Mouse (Mus musculus): ENCODE results near the gene Phkb. TPM values are rescaled to one million over a fixed set of nuclear protein-coding genes. Genes with fewer than 3 reads are reported as not detected.
"Not testable (repeated sequence)": the region's sequence is repeated elsewhere in the genome, so short reads cannot be mapped to it uniquely, and the experiment has no call there.

The Phkb gene
- polyA plus RNA-seq (2012; rRNA removed) (3.1 and 4.7 TPM in 2 replicates), polyA plus RNA-seq (2014; fragmentation: Nextera tagmentation; extraction: Ambion mirVana) (10.7 and 13.3 TPM in 2 replicates)

DNA sequence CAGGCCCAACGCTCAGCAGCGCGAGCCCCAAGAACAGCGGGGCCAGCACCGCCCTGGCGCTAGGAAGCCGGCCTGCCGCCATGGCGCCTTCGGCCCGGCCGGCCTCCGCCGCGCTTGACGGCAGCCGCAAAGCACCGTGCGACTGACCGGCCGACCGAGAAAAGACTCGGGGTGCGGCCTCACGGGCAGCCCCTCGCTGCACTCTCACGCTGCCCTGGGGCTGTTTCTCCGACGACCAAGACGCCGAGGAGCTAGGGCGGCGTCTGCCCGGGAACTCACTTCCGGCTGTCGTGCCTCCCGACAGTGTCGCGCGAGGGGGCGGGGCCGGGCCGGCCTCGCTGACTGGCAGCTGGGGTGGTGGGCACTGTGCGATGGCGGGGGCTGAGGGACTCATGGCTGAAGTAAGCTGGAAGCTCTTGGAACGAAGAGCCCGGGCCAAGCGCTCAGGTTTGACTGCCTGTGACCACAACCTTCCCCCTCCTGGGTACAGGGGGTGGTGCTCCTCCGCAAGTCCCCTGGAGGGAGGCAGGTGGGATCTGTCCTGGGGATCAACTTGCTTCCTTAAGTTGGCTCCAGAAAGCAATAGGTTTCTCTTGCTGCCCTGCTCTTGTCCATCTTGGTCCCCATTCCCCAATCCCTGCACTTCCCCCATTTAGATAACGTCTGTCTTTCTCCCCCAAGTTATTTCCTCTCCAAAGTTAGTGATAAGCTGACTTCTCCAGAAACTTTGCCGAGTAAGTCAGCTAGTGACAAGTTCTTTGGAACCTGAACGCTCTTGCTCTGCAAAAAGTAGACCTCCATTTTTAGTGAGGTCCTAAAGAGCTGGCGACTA, at the start of gene Phkb, which contains the start of gene Itfg1:
Gene Phkb, plus strand, starts transcription at position 303 of the 832 bp plus-strand sequence.
Gene Itfg1, minus strand, starts transcription at position 265 of the 832 bp plus-strand sequence.
- no peaks in the 10 kb centered on the region for H3K9me3 ChIP-seq (ENCODE audit: control insufficient read depth, low read length)
- peak within 1 kb of the TSS; percentile 68 for H3K27ac ChIP-seq
- peak within 1 kb of the TSS; percentile 93 for H3K9ac ChIP-seq (replicated peaks)
- ATAC-seq (ENCODE audit: insufficient read depth) (peak; percentile 93), DNase-seq (ENCODE audit: low read depth in 3 of 3, low spot score in 3 of 3) (peak; percentile 67 to 74 (median 69))
- no peaks in the 10 kb centered on the region for H3K27me3 ChIP-seq (ENCODE audit: control insufficient read depth, insufficient read depth, low read length)
- H3K4me1 ChIP-seq (replicated peaks; ENCODE audit: control insufficient read depth in 2 of 2, insufficient read depth in 2 of 2, low read length in 1 of 2) = peaks cover 4 to 9% of the 10 kb centered on the region in 2 experiments
- 0 out of 2 replicates have a peak, but pooled peaks have one; percentile 9 for TF ChIP-seq CTCF (IDR thresholded peaks at IDR 0.05; ENCODE audit: low read depth)
- no peak for TF ChIP-seq EP300 (IDR thresholded peaks at IDR 0.05; ENCODE audit: low read depth)
- H3K4me3 ChIP-seq (ENCODE audit: insufficient read depth in 1 of 2, low read depth in 2 of 2, low read length in 2 of 2) = peak within 1 kb of the TSS; percentile 79 to 97
- H3K4me2 ChIP-seq (ENCODE audit: low read depth) = peak within 1 kb of the TSS; percentile 82
- no peaks in the 10 kb centered on the region; the same call in 1 of the 2 replicates for H3K36me3 ChIP-seq (replicated peaks; ENCODE audit: control insufficient read depth, insufficient read depth, low read depth)
- WGBS (ENCODE audit: insufficient replicate concordance) = under 1% methylated on average over 54 of the region's 54 CpGs

DNA sequence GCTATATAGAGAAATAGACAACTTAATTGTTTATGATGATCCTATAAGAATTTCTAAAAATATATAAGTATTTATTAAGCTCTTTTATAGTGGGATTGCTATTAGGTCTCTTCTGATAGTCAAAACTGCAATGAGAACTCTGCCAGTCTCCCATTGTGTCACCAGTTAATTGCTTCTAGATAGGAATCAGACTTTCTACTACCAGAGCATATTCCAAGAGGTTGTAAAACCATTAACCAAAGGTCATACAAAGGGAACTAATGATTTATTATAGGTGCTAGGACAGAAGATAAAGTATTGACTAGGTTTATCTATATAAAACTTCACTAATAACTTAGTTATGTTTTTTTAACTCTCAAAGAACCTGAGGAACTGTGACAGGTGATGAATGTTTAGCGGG, 44.4 kb upstream of the Phkb start:
- H3K9me3 ChIP-seq (ENCODE audit: control insufficient read depth, low read length); H3K4me3 ChIP-seq (ENCODE audit: insufficient read depth in 1 of 2, low read depth in 2 of 2, low read length in 2 of 2); H3K4me1 ChIP-seq (replicated peaks; ENCODE audit: control insufficient read depth in 2 of 2, insufficient read depth in 2 of 2, low read length in 1 of 2); H3K27me3 ChIP-seq (ENCODE audit: control insufficient read depth, insufficient read depth, low read length); ATAC-seq (ENCODE audit: insufficient read depth); H3K36me3 ChIP-seq (replicated peaks; ENCODE audit: control insufficient read depth, insufficient read depth, low read depth); H3K9ac ChIP-seq (replicated peaks); H3K4me2 ChIP-seq (ENCODE audit: low read depth); DNase-seq (ENCODE audit: low read depth in 3 of 3, low spot score in 3 of 3); H3K27ac ChIP-seq: not testable (repeated sequence)
- WGBS (ENCODE audit: insufficient replicate concordance) = 90% methylated on average over 1 of the region's 1 CpGs

DNA sequence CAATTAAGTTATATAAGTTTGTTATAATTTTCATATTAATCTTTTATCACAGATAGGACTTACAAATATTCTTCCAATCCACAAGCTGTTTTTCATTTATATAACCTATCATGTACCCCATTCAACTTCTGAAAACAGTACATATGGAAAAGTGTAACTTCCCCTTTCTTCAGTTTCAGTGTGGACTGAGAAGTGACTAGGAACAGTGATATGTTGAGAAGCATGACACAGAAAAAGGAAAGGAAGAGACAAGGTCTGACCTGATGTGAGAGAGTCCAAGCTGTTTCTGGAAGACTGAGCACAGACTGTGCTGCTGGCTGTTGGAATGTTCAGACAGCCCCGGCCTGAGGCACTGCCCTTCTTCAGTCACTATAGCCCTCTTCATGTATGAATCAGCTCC, 40.6 kb upstream of the Phkb start:
- TF ChIP-seq CTCF (IDR thresholded peaks at IDR 0.05; ENCODE audit: low read depth) (no peak), EP300 (IDR thresholded peaks at IDR 0.05; ENCODE audit: low read depth) (no peak)
- DNase-seq (ENCODE audit: low read depth in 3 of 3, low spot score in 3 of 3) (no peak), ATAC-seq (ENCODE audit: insufficient read depth) (no peak)
- H3K9me3 ChIP-seq (ENCODE audit: control insufficient read depth, low read length) = no peaks in the 10 kb centered on the region
- no peak overlapping the region for H3K9ac ChIP-seq (replicated peaks)
- 63% methylated on average over 1 of the region's 1 CpGs for WGBS (ENCODE audit: insufficient replicate concordance)
- no peaks in the 10 kb centered on the region for H3K27me3 ChIP-seq (ENCODE audit: control insufficient read depth, insufficient read depth, low read length)
- H3K4me3 ChIP-seq (ENCODE audit: insufficient read depth in 1 of 2, low read depth in 2 of 2, low read length in 2 of 2) = no peak overlapping the region
- no peaks in the 10 kb centered on the region for H3K36me3 ChIP-seq (replicated peaks; ENCODE audit: control insufficient read depth, insufficient read depth, low read depth)
- no peak overlapping the region for H3K27ac ChIP-seq
- H3K4me2 ChIP-seq (ENCODE audit: low read depth) = no peak overlapping the region
- peaks cover 0 to 5% of the 10 kb centered on the region in 2 experiments; a peak in 2 of 4 replicates for H3K4me1 ChIP-seq (replicated peaks; ENCODE audit: control insufficient read depth in 2 of 2, insufficient read depth in 2 of 2, low read length in 1 of 2)

DNA sequence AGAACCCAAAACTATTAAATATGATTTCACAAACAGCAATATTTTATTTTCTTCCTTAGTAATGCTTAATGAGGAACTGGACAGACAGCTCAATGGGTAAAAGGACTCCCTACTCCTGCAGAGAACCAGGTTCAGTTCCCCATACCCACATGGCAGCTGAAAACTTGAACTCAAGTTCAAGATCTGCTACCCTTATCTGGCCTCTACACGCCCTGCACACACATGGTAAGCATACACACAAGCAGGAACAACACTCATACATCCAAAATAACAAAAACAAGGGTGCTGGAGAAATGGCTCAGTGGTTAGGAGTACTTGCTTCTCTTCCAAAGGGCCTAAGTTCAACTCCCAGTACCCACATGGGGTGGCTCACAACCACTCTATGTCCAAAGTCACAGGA, 39.4 kb upstream of the Phkb start:
- Histone ChIP-seq H3K27ac (no peak overlapping the region), H3K4me2 (ENCODE audit: low read depth) (no peak overlapping the region), H3K4me1 (replicated peaks; ENCODE audit: control insufficient read depth in 2 of 2, insufficient read depth in 2 of 2, low read length in 1 of 2) (peaks cover 0 to 5% of the 10 kb centered on the region in 2 experiments; a peak in 2 of 4 replicates), H3K4me3 (ENCODE audit: insufficient read depth in 1 of 2, low read depth in 2 of 2, low read length in 2 of 2) (no peak overlapping the region), H3K9ac (replicated peaks) (no peak overlapping the region), H3K9me3 (ENCODE audit: control insufficient read depth, low read length) (no peaks in the 10 kb centered on the region), H3K36me3 (replicated peaks; ENCODE audit: control insufficient read depth, insufficient read depth, low read depth) (no peaks in the 10 kb centered on the region), H3K27me3 (ENCODE audit: control insufficient read depth, insufficient read depth, low read length) (no peaks in the 10 kb centered on the region)
- DNase-seq (ENCODE audit: low read depth in 3 of 3, low spot score in 3 of 3) (no peak), ATAC-seq (ENCODE audit: insufficient read depth) (peak; percentile 45; the same call in 1 of the 2 replicates)
- TF ChIP-seq EP300 (IDR thresholded peaks at IDR 0.05; ENCODE audit: low read depth) = no peak
- TF ChIP-seq CTCF (IDR thresholded peaks at IDR 0.05; ENCODE audit: low read depth) = no peak
- WGBS (ENCODE audit: insufficient replicate concordance) = 34% methylated on average over 1 of the region's 1 CpGs

DNA sequence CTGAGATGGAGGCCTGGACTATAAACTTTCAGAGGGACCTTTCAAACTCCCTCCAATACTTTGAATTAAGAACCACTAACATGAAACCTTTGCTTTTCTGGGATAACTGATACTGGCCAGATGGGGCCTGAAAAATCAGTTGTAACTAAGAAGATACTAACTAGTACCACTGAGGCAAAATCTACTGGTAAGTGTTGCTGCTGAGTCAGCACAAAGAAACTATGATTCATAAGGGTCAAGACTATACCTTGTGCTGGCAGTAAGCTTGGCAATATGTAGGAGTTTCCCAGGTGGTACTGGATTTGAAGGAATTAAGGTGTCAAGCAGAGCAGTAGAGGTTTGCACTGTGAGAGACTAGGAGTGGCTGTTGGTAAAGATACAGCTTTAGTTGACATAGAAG, 27.1 kb upstream of the Phkb start:
- DNase-seq (ENCODE audit: low read depth in 3 of 3, low spot score in 3 of 3) = no peak
- no peaks in the 10 kb centered on the region for H3K36me3 ChIP-seq (replicated peaks; ENCODE audit: control insufficient read depth, insufficient read depth, low read depth)
- TF ChIP-seq CTCF (IDR thresholded peaks at IDR 0.05; ENCODE audit: low read depth) = no peak
- no peak for TF ChIP-seq EP300 (IDR thresholded peaks at IDR 0.05; ENCODE audit: low read depth)

More for the DNA sequence above, 27.1 kb upstream of the Phkb start:
- H3K4me2 ChIP-seq (ENCODE audit: low read depth) = no peak overlapping the region
- no peak overlapping the region for H3K4me3 ChIP-seq (ENCODE audit: insufficient read depth in 1 of 2, low read depth in 2 of 2, low read length in 2 of 2)
- H3K27me3 ChIP-seq (ENCODE audit: control insufficient read depth, insufficient read depth, low read length) = no peaks in the 10 kb centered on the region
- no peak for ATAC-seq (ENCODE audit: insufficient read depth)
- no peak overlapping the region for H3K9ac ChIP-seq (replicated peaks)
- H3K4me1 ChIP-seq (replicated peaks; ENCODE audit: control insufficient read depth in 2 of 2, insufficient read depth in 2 of 2, low read length in 1 of 2) = no peaks in the 10 kb centered on the region
- no peaks in the 10 kb centered on the region for H3K9me3 ChIP-seq (ENCODE audit: control insufficient read depth, low read length)
- no peak overlapping the region for H3K27ac ChIP-seq

Data from liver, embryonic 14.5 days (tissue).